Mouse (Mus musculus): ENCODE data around the gene Itgb5. TPM values are rescaled to one million over a fixed set of nuclear protein-coding genes. Genes with fewer than 3 reads are reported as not detected.

Itgb5 gene
- total and polyA plus RNA-seq, 3 experiments, result 0.27 to 0.58 TPM; not detected in 1

- TF ChIP-seq NRF1 (IDR thresholded peaks at IDR 0.05; ENCODE audit: insufficient read depth, low read depth, low read length, poor library complexity, severe bottlenecking), result no peak
- TF ChIP-seq TAL1 (IDR thresholded peaks at IDR 0.05; ENCODE audit: low read length), result no peak
- no peak for TF ChIP-seq MEF2A (IDR thresholded peaks at IDR 0.05; ENCODE audit: extremely low read depth, insufficient replicate concordance, low read depth, low read length, poor library complexity, severe bottlenecking)
- no peak for TF ChIP-seq MAFK (IDR thresholded peaks at IDR 0.05; ENCODE audit: borderline replicate concordance, low read depth, low read length)
- no peak for TF ChIP-seq JUND (IDR thresholded peaks at IDR 0.05; ENCODE audit: low read depth, low read length)
- no peak for TF ChIP-seq POLR2A (IDR thresholded peaks at IDR 0.05; ENCODE audit: control insufficient read depth in 1 of 2, insufficient read depth in 1 of 2, low read depth in 1 of 2, low read length in 2 of 2, poor library complexity in 1 of 2)
- no peak for TF ChIP-seq ZC3H11A (IDR thresholded peaks at IDR 0.05; ENCODE audit: low read depth, low read length)
- TF ChIP-seq SMC3 (IDR thresholded peaks at IDR 0.05; ENCODE audit: low read depth, low read length), result no peak
- TF ChIP-seq MYB (IDR thresholded peaks at IDR 0.05; ENCODE audit: low read depth, low read length), result no peak
- TF ChIP-seq ETS1 (IDR thresholded peaks at IDR 0.05; ENCODE audit: low read depth, low read length), result no peak
- TF ChIP-seq ELF1 (IDR thresholded peaks at IDR 0.05; ENCODE audit: low read depth, low read length), result no peak
- no peak for TF ChIP-seq HCFC1 (IDR thresholded peaks at IDR 0.05; ENCODE audit: low read depth, low read length)
- TF ChIP-seq SIN3A (IDR thresholded peaks at IDR 0.05; ENCODE audit: low read length), result no peak
- no peak for TF ChIP-seq CHD2 (IDR thresholded peaks at IDR 0.05; ENCODE audit: low read length)
- no peak for TF ChIP-seq ZKSCAN1 (IDR thresholded peaks at IDR 0.05; ENCODE audit: low read depth, low read length)
- no peak for TF ChIP-seq TCF12 (IDR thresholded peaks at IDR 0.05; ENCODE audit: low read depth, low read length)
- TF ChIP-seq RCOR1 (IDR thresholded peaks at IDR 0.05; ENCODE audit: low read depth, low read length), result no peak
- no peak for TF ChIP-seq ZNF384 (IDR thresholded peaks at IDR 0.05; ENCODE audit: low read depth, low read length)
- no peak for TF ChIP-seq MYC (IDR thresholded peaks at IDR 0.05; ENCODE audit: low read depth, low read length)
- Histone ChIP-seq H3K4me1 (ENCODE audit: control insufficient read depth in 1 of 2, insufficient read depth in 2 of 2, low read length in 2 of 2) (no peaks in the 10 kb centered on the region), H3K4me3 (ENCODE audit: control insufficient read depth in 1 of 2, insufficient read depth in 1 of 2, low read depth in 2 of 2, low read length in 2 of 2) (no peak overlapping the region), H3K79me2 (ENCODE audit: control insufficient read depth, insufficient read depth, low read length, poor library complexity) (no peaks in the 10 kb centered on the region), H3K36me3 (ENCODE audit: control insufficient read depth in 1 of 2, insufficient read depth in 2 of 2, low read length in 2 of 2) (no peaks in the 10 kb centered on the region; a peak in 1 of 4 replicates), H3K27me3 (ENCODE audit: control insufficient read depth in 1 of 2, insufficient read depth in 2 of 2, low read length in 2 of 2) (no peaks in the 10 kb centered on the region; a peak in 1 of 4 replicates), H3K9ac (ENCODE audit: control insufficient read depth, low read depth, low read length, poor library complexity, severe bottlenecking) (no peak overlapping the region), H3K9me3 (replicated peaks; ENCODE audit: insufficient read depth, low read length) (no peaks in the 10 kb centered on the region), H3K27ac (ENCODE audit: control insufficient read depth, low read depth, low read length) (no peak overlapping the region)
- no peak for DNase-seq (ENCODE audit: low read depth, low spot score)
Observed at GRCm38 (mm10) chr16:33824603-33825002, 4.9 kb upstream of the Itgb5 start.

- H3K36me3 ChIP-seq (ENCODE audit: control insufficient read depth in 1 of 2, insufficient read depth in 2 of 2, low read length in 2 of 2), result no peaks in the 10 kb centered on the region
- H3K27me3 ChIP-seq (ENCODE audit: control insufficient read depth in 1 of 2, insufficient read depth in 2 of 2, low read length in 2 of 2), result no peaks in the 10 kb centered on the region; a peak in 1 of 4 replicates
- no peak overlapping the region for H3K9ac ChIP-seq (ENCODE audit: control insufficient read depth, low read depth, low read length, poor library complexity, severe bottlenecking)
- no peaks in the 10 kb centered on the region for H3K9me3 ChIP-seq (replicated peaks; ENCODE audit: insufficient read depth, low read length)
- H3K27ac ChIP-seq (ENCODE audit: control insufficient read depth, low read depth, low read length), result no peak overlapping the region
- no peak for TF ChIP-seq EP300 (IDR thresholded peaks at IDR 0.05; ENCODE audit: low read depth in 1 of 2, low read length in 2 of 2)
- no peak for TF ChIP-seq USF1 (IDR thresholded peaks at IDR 0.05; ENCODE audit: low read depth, low read length)
- no peak for TF ChIP-seq NELFE (IDR thresholded peaks at IDR 0.05; ENCODE audit: low read depth, low read length)
- TF ChIP-seq CTCF (IDR thresholded peaks at IDR 0.05 in 2 of 3, conservative IDR thresholded peaks at IDR 0.05 in 1 of 3; ENCODE audit: control insufficient read depth in 1 of 3, insufficient read depth in 1 of 3, low read depth in 2 of 3, low read length in 3 of 3, poor library complexity in 1 of 3, severe bottlenecking in 1 of 3), result no peak
- TF ChIP-seq CHD1 (IDR thresholded peaks at IDR 0.05; ENCODE audit: low read depth, low read length), result no peak
- TF ChIP-seq POLR2AphosphoS5 (IDR thresholded peaks at IDR 0.05; ENCODE audit: borderline replicate concordance, low read depth, low read length), result no peak
- TF ChIP-seq SIN3A (IDR thresholded peaks at IDR 0.05; ENCODE audit: low read length), result no peak
- TF ChIP-seq JUND (IDR thresholded peaks at IDR 0.05; ENCODE audit: low read depth, low read length), result no peak
- TF ChIP-seq POLR2A (IDR thresholded peaks at IDR 0.05; ENCODE audit: control insufficient read depth in 1 of 2, insufficient read depth in 1 of 2, low read depth in 1 of 2, low read length in 2 of 2, poor library complexity in 1 of 2), result no peak
- TF ChIP-seq MAFK (IDR thresholded peaks at IDR 0.05; ENCODE audit: borderline replicate concordance, low read depth, low read length), result no peak
- no peaks in the 10 kb centered on the region for H3K4me1 ChIP-seq (ENCODE audit: control insufficient read depth in 1 of 2, insufficient read depth in 2 of 2, low read length in 2 of 2)
- H3K4me3 ChIP-seq (ENCODE audit: control insufficient read depth in 1 of 2, insufficient read depth in 1 of 2, low read depth in 2 of 2, low read length in 2 of 2), result no peak overlapping the region
- no peaks in the 10 kb centered on the region for H3K79me2 ChIP-seq (ENCODE audit: control insufficient read depth, insufficient read depth, low read length, poor library complexity)
- no peak for DNase-seq (ENCODE audit: low read depth, low spot score)
Observed at GRCm38 (mm10) chr16:33828496-33828895, 969 bp upstream of the Itgb5 start.
